In the genomic region with DNA sequence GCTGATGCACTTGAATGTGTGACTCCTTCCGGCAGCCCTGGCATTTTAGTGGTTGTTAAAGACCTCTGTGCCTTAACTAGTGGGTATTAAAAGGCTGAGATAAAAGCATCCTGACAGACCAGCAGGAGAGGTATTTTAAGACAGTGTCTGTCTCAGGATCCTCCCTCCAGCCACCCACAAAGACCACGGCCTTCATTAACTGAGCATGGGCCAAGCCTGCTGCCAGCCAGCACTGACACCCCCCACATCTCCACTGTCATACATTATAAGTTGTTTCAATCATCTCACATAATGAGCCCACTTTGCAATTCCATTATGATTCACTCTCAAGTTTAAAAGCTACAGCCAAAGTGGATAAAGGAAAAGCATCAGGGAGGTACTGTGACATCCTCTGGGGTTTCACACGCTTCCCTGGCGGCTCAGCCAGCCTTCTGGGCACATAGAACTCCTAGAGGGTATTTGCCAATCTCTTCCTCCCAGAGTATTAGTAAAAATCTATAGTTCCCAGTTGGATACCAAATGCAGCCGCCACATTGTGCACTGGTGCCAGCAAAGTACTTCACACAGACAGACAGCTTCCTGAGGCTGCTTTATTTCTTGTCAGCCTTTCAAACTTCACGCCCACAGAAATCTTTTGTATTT, we compare ENCODE assay signal across 16 mouse cellular contexts.
A peak's percentile ranks its signal among the peaks of the same experiment; 100 is the strongest.
DNase-seq lines count a peak whose midpoint lies in the region; ATAC-seq and TF ChIP-seq lines count a peak whose summit lies in the region.
"Had no signal": no experiment of that assay in that cellular context is flagged by ENCODE, and none has a peak within 500 bp of the region (broad histone marks: within the 10 kb centered on the region; RNA-seq: fewer than 3 reads in every experiment).

No protein-coding gene starts in this region.

- no peaks in the 10 kb centered on the region for H3K79me2 ChIP-seq in myocyte (ENCODE audit: control insufficient read depth, insufficient read depth)

- ATAC-seq in forebrain, embryonic 13.5 days, result peak; percentile 67
- ATAC-seq in midbrain, embryonic 13.5 days, result peak; percentile 69; the same call in 1 of the 2 replicates
- ATAC-seq in midbrain, embryonic 11.5 days (ENCODE audit: low FRiP score), result no peak
- no peak for ATAC-seq in forebrain, postnatal 0 days
- ATAC-seq: intestine, embryonic 16.5 days had no signal

- H3K9ac ChIP-seq in forebrain, embryonic 13.5 days, result no peak overlapping the region
- H3K9ac ChIP-seq in midbrain, embryonic 13.5 days (replicated peaks), result no peak overlapping the region
- no peak overlapping the region for H3K9ac ChIP-seq in midbrain, embryonic 11.5 days (ENCODE audit: low read length)
- H3K9ac ChIP-seq in forebrain, postnatal 0 days, result no peak overlapping the region
- H3K9ac ChIP-seq: limb, embryonic 13.5 days; liver, embryonic 15.5 days had no signal

- no peaks in the 10 kb centered on the region for H3K9me3 ChIP-seq in forebrain, embryonic 13.5 days (replicated peaks)
- H3K9me3 ChIP-seq in forebrain, embryonic 10.5 days, result no peaks in the 10 kb centered on the region
- H3K9me3 ChIP-seq in midbrain, embryonic 13.5 days, result no peaks in the 10 kb centered on the region
- H3K9me3 ChIP-seq in midbrain, embryonic 11.5 days (ENCODE audit: control insufficient read depth, low read length), result no peaks in the 10 kb centered on the region
- H3K9me3 ChIP-seq in forebrain, postnatal 0 days (ENCODE audit: low read length), result no peaks in the 10 kb centered on the region
- H3K9me3 ChIP-seq: limb, embryonic 13.5 days; liver, embryonic 15.5 days had no signal

- no peak for TF ChIP-seq POLR2A in myocyte (IDR thresholded peaks at IDR 0.05; ENCODE audit: insufficient read length, low read depth)

- no peak for DNase-seq in forebrain, embryonic 10.5 days (ENCODE audit: extremely low spot score, low spot score)
- DNase-seq in midbrain, embryonic 11.5 days (ENCODE audit: low spot score, missing footprints), result no peak
- peak; percentile 38 for DNase-seq in forebrain, postnatal 0 days
- DNase-seq in thymus, adult 18-20 months, result no peak
- no peak for DNase-seq in testis, postnatal 10 days (ENCODE audit: low spot score)
- DNase-seq: lung, postnatal 14 days; right cerebral cortex, postnatal 14 days had no signal

- TF ChIP-seq CTCF in forebrain, postnatal 0 days (IDR thresholded peaks at IDR 0.05; ENCODE audit: low read depth), result no peak

- H3K4me2 ChIP-seq in forebrain, embryonic 13.5 days, result no peak overlapping the region
- H3K4me2 ChIP-seq in midbrain, embryonic 13.5 days (replicated peaks), result no peak overlapping the region
- no peak overlapping the region for H3K4me2 ChIP-seq in midbrain, embryonic 11.5 days
- H3K4me2 ChIP-seq in forebrain, postnatal 0 days (ENCODE audit: low read depth), result no peak overlapping the region
- peak overlapping the region; percentile 18 for H3K4me2 ChIP-seq in myocyte (ENCODE audit: low read depth)
- H3K4me2 ChIP-seq: limb, embryonic 13.5 days; liver, embryonic 15.5 days had no signal

- peak overlapping the region; percentile 59; the same call in 1 of the 2 replicates for H3K27ac ChIP-seq in forebrain, embryonic 13.5 days
- H3K27ac ChIP-seq in forebrain, embryonic 10.5 days, result no peak overlapping the region
- H3K27ac ChIP-seq in midbrain, embryonic 13.5 days, result peak overlapping the region; percentile 60; the same call in 1 of the 2 replicates
- no peak overlapping the region for H3K27ac ChIP-seq in midbrain, embryonic 11.5 days (ENCODE audit: low read depth, low read length)
- 0 out of 2 replicates have a peak overlapping the region, but pooled peaks have one; percentile 15 for H3K27ac ChIP-seq in forebrain, postnatal 0 days (ENCODE audit: low read depth, low read length)
- H3K27ac ChIP-seq: heart, adult 2 months; layer of hippocampus, adult 2 months; left cerebral cortex, adult 2 months; limb, embryonic 13.5 days; liver, embryonic 15.5 days had no signal

- no peaks in the 10 kb centered on the region for H3K36me3 ChIP-seq in forebrain, embryonic 13.5 days (ENCODE audit: poor library complexity, severe bottlenecking)
- no peaks in the 10 kb centered on the region for H3K36me3 ChIP-seq in forebrain, embryonic 10.5 days (replicated peaks)
- no peaks in the 10 kb centered on the region for H3K36me3 ChIP-seq in midbrain, embryonic 13.5 days
- no peaks in the 10 kb centered on the region for H3K36me3 ChIP-seq in midbrain, embryonic 11.5 days (ENCODE audit: control insufficient read depth, insufficient read depth, low read length)
- H3K36me3 ChIP-seq in forebrain, postnatal 0 days (ENCODE audit: insufficient read depth), result no peaks in the 10 kb centered on the region
- no peaks in the 10 kb centered on the region for H3K36me3 ChIP-seq in myocyte (ENCODE audit: control insufficient read depth, insufficient read depth)
- H3K36me3 ChIP-seq: limb, embryonic 13.5 days; liver, embryonic 15.5 days had no signal

- H3K4me1 ChIP-seq in forebrain, embryonic 13.5 days, result peaks cover 28% of the 10 kb centered on the region
- peaks cover 34% of the 10 kb centered on the region for H3K4me1 ChIP-seq in forebrain, embryonic 10.5 days
- peaks cover 26% of the 10 kb centered on the region for H3K4me1 ChIP-seq in midbrain, embryonic 13.5 days (replicated peaks)
- peaks cover 2% of the 10 kb centered on the region; the same call in 1 of the 2 replicates for H3K4me1 ChIP-seq in midbrain, embryonic 11.5 days (ENCODE audit: control insufficient read depth, insufficient read depth, low read length)
- peaks cover 13% of the 10 kb centered on the region; the same call in 1 of the 2 replicates for H3K4me1 ChIP-seq in forebrain, postnatal 0 days (ENCODE audit: insufficient read depth)
- H3K4me1 ChIP-seq: liver, embryonic 15.5 days had no signal

- H3ac ChIP-seq in myocyte (ENCODE audit: control insufficient read depth, insufficient read length), result no peak overlapping the region

- H3K27me3 ChIP-seq in forebrain, embryonic 13.5 days, result peaks cover 61% of the 10 kb centered on the region
- peaks cover 73% of the 10 kb centered on the region for H3K27me3 ChIP-seq in forebrain, embryonic 10.5 days (ENCODE audit: poor library complexity, severe bottlenecking)
- peaks cover 24% of the 10 kb centered on the region for H3K27me3 ChIP-seq in midbrain, embryonic 13.5 days
- peaks cover 2% of the 10 kb centered on the region; the same call in 1 of the 2 replicates for H3K27me3 ChIP-seq in midbrain, embryonic 11.5 days (ENCODE audit: control insufficient read depth, insufficient read depth, low read length)
- no peaks in the 10 kb centered on the region; the same call in 1 of the 2 replicates for H3K27me3 ChIP-seq in forebrain, postnatal 0 days (ENCODE audit: insufficient read depth, low read length)
- H3K27me3 ChIP-seq in myocyte (ENCODE audit: control insufficient read depth, insufficient read depth, insufficient read length), result no peaks in the 10 kb centered on the region
- H3K27me3 ChIP-seq: limb, embryonic 13.5 days; liver, embryonic 15.5 days had no signal

- 26% methylated on average over 6 of the region's 6 CpGs for WGBS in forebrain, embryonic 13.5 days
- WGBS in forebrain, embryonic 10.5 days, result 65% methylated on average over 6 of the region's 6 CpGs
- WGBS in midbrain, embryonic 13.5 days, result 23% methylated on average over 6 of the region's 6 CpGs
- 59% methylated on average over 6 of the region's 6 CpGs for WGBS in midbrain, embryonic 11.5 days
- 21% methylated on average over 6 of the region's 6 CpGs for WGBS in forebrain, postnatal 0 days

- H3K4me3 ChIP-seq in forebrain, embryonic 13.5 days, result no peak overlapping the region
- H3K4me3 ChIP-seq in forebrain, embryonic 10.5 days, result no peak overlapping the region
- H3K4me3 ChIP-seq in midbrain, embryonic 13.5 days (replicated peaks), result no peak overlapping the region
- no peak overlapping the region for H3K4me3 ChIP-seq in midbrain, embryonic 11.5 days (ENCODE audit: low read depth, low read length)
- no peak overlapping the region for H3K4me3 ChIP-seq in forebrain, postnatal 0 days (ENCODE audit: low read depth, low read length)
- no peak overlapping the region for H3K4me3 ChIP-seq in myocyte
- H3K4me3 ChIP-seq: heart, adult 2 months; layer of hippocampus, adult 2 months; left cerebral cortex, adult 2 months; limb, embryonic 13.5 days; liver, embryonic 15.5 days had no signal

TF ChIP-seq in myocyte, 11 proteins besides CTCF, POLR2A, EP300 and RAD21:
- TF ChIP-seq E2F4 (IDR thresholded peaks at IDR 0.05; ENCODE audit: insufficient read depth) (no peak), MYOG (IDR thresholded peaks at IDR 0.05; ENCODE audit: control insufficient read depth in 1 of 3, insufficient read depth in 1 of 3, insufficient read length in 2 of 3, low read depth in 2 of 3) (no peak), SRF (IDR thresholded peaks at IDR 0.05; ENCODE audit: control insufficient read depth, insufficient read length, low read depth) (no peak), TCF3 (IDR thresholded peaks at IDR 0.05; ENCODE audit: insufficient read length, low read depth) (no peak), MYOD1 (IDR thresholded peaks at IDR 0.05; ENCODE audit: control insufficient read depth in 1 of 3, insufficient read length in 2 of 3, low read depth in 2 of 3) (no peak), USF1 (IDR thresholded peaks at IDR 0.05; ENCODE audit: low read depth) (no peak), MAX (IDR thresholded peaks at IDR 0.05; ENCODE audit: low read depth) (no peak), TCF12 (IDR thresholded peaks at IDR 0.05; ENCODE audit: insufficient read depth, poor library complexity, severe bottlenecking) (no peak), CEBPB (IDR thresholded peaks at IDR 0.05; ENCODE audit: insufficient read depth, poor library complexity, severe bottlenecking) (no peak), POLR2AphosphoS2 (IDR thresholded peaks at IDR 0.05; ENCODE audit: insufficient read length, low read depth) (no peak), REST (IDR thresholded peaks at IDR 0.05; ENCODE audit: insufficient read depth, insufficient read length) (no peak)

Comparison
In these comparisons a context has a peak if more than half of its experiments do, and no peak if none do; other contexts are left out.
1. ATAC-seq: peak in forebrain, embryonic 13.5 days (single experiment) and midbrain, embryonic 13.5 days (single experiment); none in midbrain, embryonic 11.5 days (single experiment) and forebrain, postnatal 0 days (single experiment).
2. H3K27ac ChIP-seq: peak in forebrain, embryonic 13.5 days (single experiment), midbrain, embryonic 13.5 days (single experiment) and forebrain, postnatal 0 days (single experiment); none in forebrain, embryonic 10.5 days (single experiment) and midbrain, embryonic 11.5 days (single experiment).